Mouse (Mus musculus) urinary bladder, postnatal 14 days (tissue): Measurements from ENCODE around the gene Tnfrsf1b.
"Not testable (repeated sequence)": the region's sequence is repeated elsewhere in the genome, so short reads cannot be mapped to it uniquely, and the experiment has no call there.

Source experiments
- DNase-seq: peaks from one replicate; pipeline ENCODE4 v3.0.0; 2021; ENCODE audit warnings: low spot score

Tnfrsf1b gene

DNA sequence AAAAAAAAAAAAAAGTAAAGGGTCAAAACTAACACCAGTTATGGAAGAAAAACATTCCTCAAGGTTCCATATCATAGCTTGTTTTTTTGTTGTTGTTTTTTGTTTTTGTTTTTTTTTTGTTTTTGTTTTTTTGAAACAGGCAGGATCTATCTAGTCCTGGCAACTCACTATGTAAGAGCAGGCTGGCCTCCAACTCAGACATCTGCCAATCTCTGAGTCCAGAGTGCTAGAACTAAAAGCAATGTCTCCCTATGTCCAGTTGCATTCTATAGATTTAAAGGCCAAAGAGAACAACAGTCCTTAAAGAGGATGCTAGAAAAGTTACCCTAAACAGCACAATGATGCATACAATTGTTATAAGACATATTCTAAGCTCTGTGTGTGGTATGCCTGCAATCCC lies 58.1 kb downstream of the Tnfrsf1b start:
- DNase-seq = no peak

DNA sequence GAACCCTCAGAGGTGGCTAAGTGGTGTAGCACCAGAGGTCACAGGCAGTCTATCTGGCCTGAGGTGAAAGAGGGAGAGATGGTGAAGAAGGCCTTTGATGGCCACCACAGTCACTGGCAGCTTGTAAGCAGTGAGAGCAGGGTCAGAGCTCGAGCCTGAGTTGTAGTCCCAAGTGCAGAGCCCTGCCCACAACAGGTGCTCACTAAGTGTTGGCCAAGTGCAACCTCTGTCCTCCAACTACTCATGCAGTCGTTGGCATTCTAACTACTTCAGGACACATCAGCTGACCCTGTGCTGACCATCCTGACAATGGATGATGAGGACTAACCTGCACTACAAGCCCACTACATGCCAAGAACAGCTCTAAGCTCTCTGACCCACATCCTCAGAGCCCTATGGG lies 59.1 kb downstream of the Tnfrsf1b start:
- DNase-seq = no peak

DNA sequence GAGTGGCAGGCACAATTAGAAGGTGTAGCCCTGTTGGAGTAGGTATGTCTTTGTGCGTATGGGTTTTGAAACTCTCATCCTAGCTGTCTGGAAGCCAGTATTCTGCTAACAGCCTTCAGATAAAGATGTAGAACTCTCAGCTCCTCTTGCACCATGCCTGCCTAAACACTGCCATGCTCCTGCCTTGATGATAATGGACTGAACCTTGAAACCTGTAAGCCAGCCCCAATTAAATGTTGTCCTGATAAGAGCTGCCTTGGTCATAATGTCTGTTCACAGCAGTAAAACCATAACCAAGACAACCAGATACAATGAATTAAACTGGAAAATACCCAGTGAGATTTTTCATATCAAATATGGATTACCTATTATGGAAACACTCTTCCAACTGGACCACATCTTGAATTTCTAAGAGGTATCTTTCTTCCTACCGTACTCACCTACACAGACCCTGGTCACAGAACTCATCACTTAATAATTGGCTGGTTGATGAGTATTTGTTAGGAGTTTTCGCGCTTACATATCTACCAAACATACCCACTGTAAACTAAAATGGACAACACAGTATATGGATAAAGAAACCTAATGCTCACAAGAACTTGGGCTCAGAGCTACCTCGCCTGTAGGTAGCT lies 67.6 kb downstream of the Tnfrsf1b start:
- DNase-seq = no peak

DNA sequence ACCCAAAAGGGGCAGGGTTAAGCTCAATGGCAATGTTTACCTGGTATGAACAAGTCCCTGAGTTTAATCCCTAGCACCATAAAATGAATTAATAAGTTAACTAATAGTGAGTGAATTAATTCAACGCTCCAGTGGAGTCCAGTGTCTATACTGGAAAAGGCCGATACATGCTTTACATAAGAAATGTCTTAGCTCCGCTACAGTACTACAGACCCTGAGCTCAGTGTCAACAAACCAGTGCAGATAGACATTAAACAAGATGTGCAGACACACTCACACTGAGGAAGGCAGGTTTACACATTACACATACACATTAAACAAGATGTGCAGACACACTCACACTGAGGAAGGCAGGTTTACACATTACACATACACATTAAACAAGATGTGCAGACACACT lies 81.1 kb downstream of the Tnfrsf1b start:
- DNase-seq = not testable (repeated sequence)

DNA sequence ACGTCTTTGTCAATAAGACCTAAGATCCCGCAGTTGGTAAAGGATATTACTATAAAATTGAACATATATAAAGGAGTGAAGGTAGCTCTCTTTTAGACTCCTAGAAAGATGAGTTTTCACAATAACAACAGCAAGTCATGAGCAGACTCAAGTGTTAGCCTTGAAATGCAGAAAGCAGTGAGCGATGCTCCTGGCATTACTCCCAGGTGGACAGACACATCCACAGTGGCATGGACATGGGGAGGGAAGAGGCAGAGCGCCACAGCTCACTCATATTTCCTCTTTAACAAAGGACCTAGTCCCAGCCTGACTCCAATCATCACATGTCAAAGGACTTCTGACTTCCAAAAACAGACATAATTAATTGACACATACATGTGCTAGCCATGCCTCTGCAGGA lies 82.6 kb downstream of the Tnfrsf1b start:
- no peak for DNase-seq
